Mouse (Mus musculus) megakaryocyte, embryonic 14.5 days (primary cell): ENCODE measurements around the gene Slc12a8.

Source experiments
- FLI1 ChIP-seq: IDR thresholded peaks from 2 replicates; pipeline ENCODE4 v1.6.1; 2012; ENCODE audit warnings: low read length, inconsistent platforms, mixed read lengths
- GATA1 ChIP-seq: IDR thresholded peaks from 3 replicates; pipeline ENCODE4 v1.6.1; 2012; ENCODE audit warnings: mixed read lengths, low read length, inconsistent platforms, borderline replicate concordance

GRCm38 (mm10) chr16:33653116-33653515 lies 136.0 kb downstream of the Slc12a8 start:
- no peak for TF ChIP-seq GATA1
- no peak for TF ChIP-seq FLI1
